Mouse (Mus musculus): ENCODE measurements around the gene Dnmbp.
A peak's percentile ranks its signal among the peaks of the same experiment; 100 is the strongest.

Gene Dnmbp

DNA sequence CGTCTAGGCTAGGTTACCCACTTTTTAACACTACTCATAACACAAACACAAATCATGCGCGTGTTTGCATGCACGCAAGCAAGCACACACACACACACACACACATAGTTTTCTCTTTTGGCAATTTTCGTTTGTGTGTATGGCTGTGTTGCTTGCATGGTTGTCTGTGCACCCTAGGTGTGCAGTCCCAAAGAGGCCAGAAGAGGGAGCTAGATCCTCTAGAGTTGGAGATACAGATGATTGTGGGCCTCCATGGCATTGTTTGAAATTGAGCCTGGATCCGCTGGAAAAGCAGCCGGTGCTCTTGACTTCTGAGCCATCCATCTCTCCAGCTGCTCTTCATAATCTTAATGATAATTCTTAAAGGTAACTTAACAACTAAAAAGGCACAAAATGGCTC is 33.5 kb downstream of the Dnmbp start:
- DNase-seq: no peak

- DNase-seq: no peak
Observed at GRCm38 (mm10) chr19:43905985-43906384, 34.0 kb downstream of the Dnmbp start.

GRCm38 (mm10) chr19:43905136-43905535 is 34.9 kb downstream of the Dnmbp start:
- DNase-seq: no peak

- no peak for DNase-seq
Observed at GRCm38 (mm10) chr19:43904327-43904726, 35.7 kb downstream of the Dnmbp start.

- no peak for DNase-seq
Observed at GRCm38 (mm10) chr19:43902887-43903286, 37.1 kb downstream of the Dnmbp start.

GRCm38 (mm10) chr19:43900690-43901089 is 39.3 kb downstream of the Dnmbp start:
- DNase-seq: no peak

DNA sequence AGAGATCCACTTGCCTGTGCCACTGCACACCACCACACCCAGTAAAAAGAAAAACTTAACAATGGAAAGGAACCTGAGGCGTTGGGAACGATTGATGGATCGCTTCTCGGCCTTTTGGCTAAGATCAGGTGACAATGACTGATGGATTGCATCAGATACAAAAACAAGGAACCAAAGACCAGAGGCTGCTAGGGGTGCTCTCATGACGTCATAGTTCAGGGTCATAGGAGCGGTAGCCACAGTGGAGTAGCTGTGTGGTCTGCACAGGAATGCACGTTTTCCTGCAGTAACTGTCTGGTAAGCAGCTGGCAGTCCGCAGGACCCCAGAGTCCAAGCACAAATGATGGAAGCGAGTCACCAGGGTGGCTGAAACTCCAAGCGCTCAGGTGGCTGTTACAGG is 41.4 kb downstream of the Dnmbp start:
- DNase-seq: no peak

GRCm38 (mm10) chr19:43896441-43896840 is 43.5 kb downstream of the Dnmbp start:
- DNase-seq: no peak

GRCm38 (mm10) chr19:43895951-43896350 is 44.0 kb downstream of the Dnmbp start:
- DNase-seq: no peak

- DNase-seq: no peak
Observed at GRCm38 (mm10) chr19:43894821-43895220, 45.2 kb downstream of the Dnmbp start.

DNA sequence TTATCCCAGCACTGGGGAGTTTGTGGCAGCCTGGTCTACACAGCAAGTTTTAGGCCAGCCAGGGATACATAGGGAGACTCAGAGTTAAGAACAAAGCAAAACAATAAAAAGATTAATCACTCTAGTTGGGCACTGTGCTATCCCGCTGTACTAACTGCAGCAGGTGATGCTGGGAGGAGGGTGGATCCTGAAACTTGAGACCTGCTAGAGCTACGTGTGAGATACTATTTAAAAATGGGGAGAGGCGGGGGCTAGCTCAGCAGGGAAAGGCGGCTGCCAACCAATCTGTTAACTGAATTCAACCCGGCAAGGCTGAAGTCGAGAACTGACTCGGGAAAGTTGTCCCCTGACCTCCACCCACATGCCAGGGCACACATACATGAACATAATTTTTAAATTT is 45.9 kb downstream of the Dnmbp start:
- no peak for DNase-seq

GRCm38 (mm10) chr19:43890487-43890886 is 49.5 kb downstream of the Dnmbp start:
- DNase-seq: no peak

DNA sequence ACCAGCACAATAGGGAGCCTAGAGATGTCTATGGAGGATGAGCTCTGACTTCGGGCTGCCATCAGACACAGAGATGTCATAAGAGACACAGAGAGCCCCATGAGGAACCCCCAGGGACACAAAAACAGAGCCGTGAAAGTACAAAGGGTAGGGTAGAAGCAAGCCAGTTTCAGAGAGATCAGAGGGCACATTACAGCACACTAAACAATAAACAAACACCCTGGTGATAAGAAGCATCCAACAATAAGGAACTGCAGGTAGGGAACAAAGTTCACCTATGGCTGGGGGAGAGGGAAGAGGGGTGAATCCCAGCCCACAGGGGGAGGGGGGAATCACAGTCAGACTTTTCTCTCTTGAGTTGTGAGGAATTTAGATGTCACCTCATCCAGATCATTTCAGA is 52.3 kb downstream of the Dnmbp start:
- no peak for DNase-seq

- no peak for DNase-seq
Observed at GRCm38 (mm10) chr19:43887242-43887641, 52.7 kb downstream of the Dnmbp start.

DNA sequence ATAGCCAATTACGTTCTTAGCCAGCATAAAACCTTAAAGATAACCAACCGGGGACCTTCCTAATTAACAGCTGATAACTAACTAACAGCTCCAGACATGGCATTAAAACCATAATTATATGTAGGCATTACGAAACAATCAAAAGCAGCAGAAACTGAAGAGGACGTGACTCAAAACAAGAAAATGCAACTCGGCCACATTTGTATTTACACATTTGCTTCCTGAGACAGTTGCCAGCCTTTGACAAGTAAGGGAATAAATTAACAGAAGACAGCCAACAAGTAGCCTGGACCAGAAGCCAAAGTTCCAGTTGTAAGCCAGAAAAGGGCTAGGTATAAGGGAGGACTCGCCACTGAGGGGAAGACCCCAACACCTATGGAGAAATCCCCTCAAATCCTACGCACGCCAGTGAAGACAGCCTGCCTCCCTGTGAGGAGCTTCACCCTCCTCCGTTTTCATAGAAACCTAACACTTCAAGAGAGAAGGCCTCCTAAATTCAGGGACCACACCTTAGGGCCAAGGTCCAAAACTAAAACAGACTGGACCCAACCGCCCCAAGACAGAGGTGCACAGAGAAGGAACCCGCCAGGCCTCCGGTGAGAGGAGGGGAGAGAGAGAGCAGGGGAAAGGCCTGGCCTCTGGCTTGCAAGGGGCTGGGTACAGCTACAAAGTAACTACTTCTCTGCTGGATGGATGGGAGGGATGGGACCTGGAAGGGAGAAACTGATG is 53.5 kb downstream of the Dnmbp start:
- no peak for DNase-seq

DNA sequence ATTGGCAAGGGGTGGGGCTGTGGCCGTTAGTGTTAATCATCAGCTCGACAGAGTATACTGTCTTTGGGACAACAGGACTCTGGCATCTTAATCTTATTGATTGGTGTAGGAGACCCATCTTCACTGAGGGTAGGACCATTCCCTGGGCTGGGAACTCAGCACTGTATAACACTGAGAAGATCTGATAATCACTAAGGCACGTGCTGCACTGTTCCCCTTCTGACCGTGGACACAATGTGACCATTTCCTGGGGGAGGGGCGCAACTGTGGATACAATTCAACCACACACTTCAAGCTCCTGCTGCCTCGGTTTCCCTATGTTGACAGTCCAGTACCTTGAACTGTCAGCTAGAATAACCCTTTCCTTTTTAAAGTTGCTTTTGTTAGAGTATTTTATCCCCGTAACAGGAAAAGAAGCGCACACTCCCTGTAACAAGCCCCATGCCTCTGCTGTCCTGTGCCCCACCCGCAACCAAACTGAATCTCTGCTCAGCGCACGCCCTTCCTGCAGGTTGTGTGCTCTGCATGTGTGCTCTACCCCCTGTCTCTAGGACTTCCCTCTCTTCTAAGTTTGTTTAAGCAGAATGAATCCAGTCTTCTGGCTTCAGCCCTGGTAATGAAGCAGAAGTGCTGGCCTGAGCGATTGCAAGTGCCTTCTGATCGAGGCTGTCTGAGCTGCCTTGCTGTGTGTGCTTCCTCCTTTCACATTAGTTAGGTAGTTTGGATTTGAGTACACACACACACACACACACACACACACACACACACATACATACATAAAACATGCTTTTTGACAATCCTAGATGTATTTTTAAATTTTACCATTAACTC is 55.1 kb downstream of the Dnmbp start:
- DNase-seq: no peak

- no peak for DNase-seq
Observed at GRCm38 (mm10) chr19:43882895-43883573, 57.0 kb downstream of the Dnmbp start.

DNA sequence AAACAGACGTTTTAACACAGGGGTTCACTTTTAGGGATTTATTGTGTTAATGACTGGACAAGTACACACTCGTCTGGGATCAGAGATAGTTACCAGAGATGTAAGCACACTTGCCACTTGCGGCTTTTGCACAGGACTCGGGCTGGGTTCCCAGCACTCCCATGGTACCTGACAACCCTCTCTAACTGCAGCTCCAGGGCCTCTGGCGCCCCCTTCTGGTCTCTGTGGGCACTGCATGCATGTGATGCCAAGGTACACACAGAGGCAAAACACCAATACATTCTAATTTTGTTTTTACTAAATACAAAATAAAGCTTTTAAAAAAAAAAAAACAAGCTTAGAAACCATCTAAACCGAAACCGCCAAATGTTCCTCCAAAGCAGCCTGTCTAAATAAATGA is 58.4 kb downstream of the Dnmbp start:
- no peak for DNase-seq

- DNase-seq: no peak
Observed at GRCm38 (mm10) chr19:43880420-43880819, 59.6 kb downstream of the Dnmbp start.

DNA sequence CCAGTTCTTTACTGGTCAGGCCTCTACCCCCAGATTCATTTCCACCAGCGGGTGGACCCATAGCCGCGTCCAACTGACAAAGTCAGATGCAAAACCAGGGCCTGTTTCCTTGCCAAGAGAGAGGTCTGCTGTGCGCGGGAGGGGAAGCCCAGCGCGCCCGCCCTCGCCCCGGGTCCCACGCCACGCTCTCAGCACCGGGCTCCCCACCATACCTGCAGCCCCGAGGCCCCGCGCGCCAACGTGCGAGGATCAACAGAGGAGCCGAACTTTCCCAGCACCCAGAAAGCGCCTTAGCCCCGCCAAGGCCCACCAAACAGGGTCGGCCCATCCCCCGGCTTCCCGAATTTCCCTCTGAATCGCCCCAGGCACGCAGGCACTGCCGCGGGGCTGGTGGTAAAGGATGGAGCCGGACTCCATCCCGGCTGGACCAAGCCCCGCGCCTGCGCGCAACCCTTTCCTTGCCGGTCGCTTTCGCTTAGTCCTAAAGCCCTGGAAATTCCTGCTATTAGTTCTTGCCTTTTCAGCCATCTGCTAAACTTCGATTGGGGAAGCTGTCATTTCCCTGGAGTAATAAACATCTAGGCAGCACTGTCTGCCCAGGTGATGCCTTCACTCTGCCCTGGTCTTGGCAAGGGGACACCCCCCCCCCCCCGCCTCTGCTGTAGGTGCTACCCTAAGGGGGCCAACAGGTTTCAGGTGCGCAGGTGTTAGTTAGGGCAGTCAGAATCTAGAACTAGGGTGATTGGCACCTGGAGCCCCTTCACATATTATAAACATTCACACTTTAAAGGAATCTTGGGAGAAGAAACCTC is 60.4 kb downstream of the Dnmbp start:
- DNase-seq: peak; percentile 59

- DNase-seq: no peak
Observed at GRCm38 (mm10) chr19:43878111-43879092, 61.6 kb downstream of the Dnmbp start.

- no peak for DNase-seq
Observed at GRCm38 (mm10) chr19:43877364-43877763, 62.6 kb downstream of the Dnmbp start.

Data from cerebellum, adult 8-10 months (tissue).